Mouse (Mus musculus) CH12.LX (cell line): ENCODE measurements around the gene Gpatch2.

ENCODE experiments used
- CTCF ChIP-seq, 2 experiments: IDR thresholded peaks in 1 of 2; conservative IDR thresholded peaks in 1 of 2; 2 replicates each; pipeline ENCODE4 v1.5.1; 2011 to 2012; ENCODE audit warnings: low read depth in 2 of 2, low read length in 2 of 2, improper control_type of control experiment in 1 of 2, inconsistent platforms in 1 of 2, mild to moderate bottlenecking in 1 of 2, moderate library complexity in 1 of 2
- EP300 ChIP-seq: IDR thresholded peaks from 2 replicates; pipeline ENCODE4 v1.6.1; 2011; ENCODE audit warnings: low read length, improper control_type of control experiment
- IRF4 ChIP-seq: IDR thresholded peaks from 2 replicates; pipeline ENCODE4 v1.6.1; 2014; ENCODE audit warnings: low read depth, mild to moderate bottlenecking, inconsistent platforms, low read length, improper control_type of control experiment
- KAT2A ChIP-seq: IDR thresholded peaks from 2 replicates; pipeline ENCODE4 v1.6.1; 2012; ENCODE audit warnings: low read length, improper control_type of control experiment, inconsistent platforms; ENCODE audit not compliant: insufficient replicate concordance
- MAX ChIP-seq: IDR thresholded peaks from 2 replicates; pipeline ENCODE4 v1.6.1; 2011; ENCODE audit warnings: low read length, improper control_type of control experiment
- POLR2A ChIP-seq: IDR thresholded peaks from 2 replicates; pipeline ENCODE4 v1.6.1; 2011; ENCODE audit warnings: low read depth, mild to moderate bottlenecking, improper control_type of control experiment, low read length
- RCOR1 ChIP-seq: conservative IDR thresholded peaks from 2 replicates; pipeline ENCODE4 v1.6.1; 2012; ENCODE audit warnings: low read depth, mild to moderate bottlenecking, inconsistent platforms, low read length, improper control_type of control experiment
- SIN3A ChIP-seq: IDR thresholded peaks from 2 replicates; pipeline ENCODE4 v1.6.1; 2012; ENCODE audit warnings: low read length, improper control_type of control experiment, inconsistent platforms
- TBP ChIP-seq: conservative IDR thresholded peaks from 2 replicates; pipeline ENCODE4 v1.6.1; 2011; ENCODE audit warnings: low read depth, low read length, improper control_type of control experiment

- TF ChIP-seq POLR2A (no peak), CTCF (conservative IDR thresholded peaks at IDR 0.05 in 1 of 2, IDR thresholded peaks at IDR 0.05 in 1 of 2; ENCODE audit: low read depth in 2 of 2, low read length in 2 of 2) (no peak), KAT2A (no peak), IRF4 (no peak), RCOR1 (no peak), TBP (no peak), EP300 (no peak), MAX (no peak), SIN3A (no peak)
Observed at GRCm38 (mm10) chr1:187314516-187314915, 99.2 kb downstream of the Gpatch2 start.
